Mouse (Mus musculus) stomach, embryonic 14.5 days (tissue): ENCODE results near the gene Ppm1l. TPM values are rescaled to one million over a fixed set of nuclear protein-coding genes. Genes with fewer than 3 reads are reported as not detected.

Source experiments
- ATAC-seq: fragments of 200-750 bp; cut with Nextera tagmentation; 2 replicates; pipeline ENCODE4 v1.8.0; 2017; ENCODE audit warnings: low read depth, moderate TSS enrichment; ENCODE audit not compliant: insufficient number of reproducible peaks, insufficient read depth, low FRiP score
- H3K27ac ChIP-seq: fragments of 300-500 bp; sonication (generic); 2 replicates; pipeline ENCODE4 v1.5.1; 2014; ENCODE audit warnings: mild to moderate bottlenecking, low read length, moderate library complexity, mixed read lengths
- H3K27me3 ChIP-seq: fragments of 300-500 bp; sonication (generic); 2 replicates; pipeline ENCODE4 v1.6.1; 2014; ENCODE audit warnings: low read length, control low read depth, mixed read lengths; ENCODE audit not compliant: control insufficient read depth, insufficient read depth
- H3K36me3 ChIP-seq: fragments of 300-500 bp; sonication (generic); 2 replicates; pipeline ENCODE4 v1.6.1; 2014; ENCODE audit warnings: mild to moderate bottlenecking, control low read depth, low read length, moderate library complexity, mixed read lengths; ENCODE audit not compliant: control insufficient read depth, insufficient read depth
- H3K4me1 ChIP-seq: fragments of 300-500 bp; sonication (generic); 2 replicates; pipeline ENCODE4 v1.6.1; 2014; ENCODE audit warnings: low read length, control low read depth, mixed read lengths; ENCODE audit not compliant: control insufficient read depth, insufficient read depth
- H3K4me2 ChIP-seq: fragments of 300-500 bp; sonication (generic); replicated peaks from 2 replicates; pipeline ENCODE4 v1.6.1; 2014; ENCODE audit warnings: low read depth, low read length, control low read depth
- H3K4me3 ChIP-seq: fragments of 300-500 bp; sonication (generic); 2 replicates; pipeline ENCODE4 v1.5.1; 2014; ENCODE audit warnings: low read depth, low read length, control low read depth
- H3K9ac ChIP-seq: fragments of 300-500 bp; sonication (generic); replicated peaks from 2 replicates; pipeline ENCODE4 v1.6.1; 2014; ENCODE audit warnings: low read depth, mild to moderate bottlenecking, control low read depth, low read length, moderate library complexity, mixed read lengths
- H3K9me3 ChIP-seq: fragments of 300-500 bp; sonication (generic); 2 replicates; pipeline ENCODE4 v1.6.1; 2016; ENCODE audit warnings: low read depth, low read length, control low read depth; ENCODE audit not compliant: control insufficient read depth
- WGBS: fragments of 180-500 bp; shearing (Covaris S2); extraction: QIAGEN DNeasy Blood & Tissue Kit; methylation state at CpG from one replicate; pipeline ENCODE4 v1.1.7; 2014; 5-methylcytosine and 5-hydroxymethylcytosine counted together
- polyA plus RNA-seq: library from polyadenylated mRNA; unstranded; fragments of >200 nt; fragmentation: Nextera tagmentation; extraction: Ambion mirVana; gene quantifications from 2 replicates; pipeline ENCODE4 v1.2.1, GENCODE M21; 2014

The Ppm1l gene
- polyA plus RNA-seq, 1 experiment from 2014 or later = 8.0 TPM

DNA sequence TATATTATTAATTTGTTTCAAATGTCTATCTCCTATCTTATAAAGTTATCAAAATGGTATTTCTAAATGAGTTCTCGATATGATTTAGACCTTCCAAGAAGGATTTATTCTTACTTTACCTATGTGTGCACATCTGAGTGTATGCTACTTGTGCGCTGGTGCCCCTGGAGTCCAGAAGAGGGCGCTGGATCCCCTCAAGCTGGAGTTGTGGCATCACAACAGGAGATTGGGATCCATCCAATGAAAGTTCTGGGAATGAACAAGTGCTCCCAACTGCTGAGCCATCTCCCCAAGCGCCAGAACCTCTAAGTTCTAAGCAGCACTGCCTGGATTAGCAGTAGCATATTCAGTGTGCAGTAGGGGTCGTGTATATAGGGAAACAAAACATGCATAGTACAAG, 78.4 kb downstream of the Ppm1l start:
- Histone ChIP-seq H3K4me2 (no peak overlapping the region), H3K36me3 (no peaks in the 10 kb centered on the region), H3K27me3 (no peaks in the 10 kb centered on the region), H3K4me3 (no peak overlapping the region), H3K9ac (no peak overlapping the region), H3K9me3 (0 out of 2 replicates have a peak, but pooled peaks cover 5% of the 10 kb centered on the region), H3K4me1 (no peaks in the 10 kb centered on the region), H3K27ac (no peak overlapping the region)
- no peak for ATAC-seq
- 83% methylated on average over 5 of the region's 5 CpGs for WGBS

DNA sequence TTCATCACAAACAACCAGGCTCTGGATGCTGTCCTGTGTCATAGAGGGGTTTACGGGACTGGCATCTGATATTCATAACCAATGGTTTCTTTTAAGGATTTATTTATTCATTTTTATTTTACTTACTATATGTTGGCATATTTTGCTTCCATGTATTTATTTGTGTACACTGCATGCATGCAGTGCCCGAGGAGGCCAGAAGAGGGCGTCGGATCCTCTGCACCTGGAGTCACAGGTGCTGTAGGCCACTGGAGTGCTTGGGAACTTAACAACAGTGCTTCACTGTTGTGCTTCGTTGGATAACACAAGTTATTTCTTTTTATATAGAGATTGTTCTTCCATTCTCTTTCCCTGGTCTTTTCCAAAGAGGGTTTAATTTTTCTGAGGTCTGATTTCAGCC, 81.1 kb downstream of the Ppm1l start:
- Histone ChIP-seq H3K9me3 (0 out of 2 replicates have a peak, but pooled peaks cover 5% of the 10 kb centered on the region), H3K4me1 (no peaks in the 10 kb centered on the region), H3K4me2 (no peak overlapping the region), H3K27ac (no peak overlapping the region), H3K4me3 (no peak overlapping the region), H3K27me3 (no peaks in the 10 kb centered on the region), H3K36me3 (no peaks in the 10 kb centered on the region), H3K9ac (no peak overlapping the region)
- WGBS = 71% methylated on average over 5 of the region's 5 CpGs
- no peak for ATAC-seq

DNA sequence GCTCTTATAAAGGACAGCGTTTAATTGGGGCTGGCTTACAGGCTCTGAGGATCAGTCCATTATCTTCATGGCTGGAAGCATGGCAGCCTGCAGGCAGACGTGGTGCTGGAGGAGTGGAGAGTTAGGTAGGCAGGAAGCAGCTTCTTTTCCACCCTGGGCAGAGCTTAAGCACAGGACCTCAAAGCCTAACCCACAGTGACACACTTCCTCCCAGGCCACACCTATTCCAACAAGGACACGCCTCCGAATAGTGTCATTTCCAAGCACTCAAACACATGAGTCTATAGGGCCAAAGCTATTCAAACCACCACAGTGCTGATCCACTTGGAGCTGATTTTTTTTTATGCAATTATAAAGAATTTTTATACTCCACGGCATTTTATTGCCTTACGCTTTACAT, 82.7 kb downstream of the Ppm1l start:
- no peaks in the 10 kb centered on the region for H3K4me1 ChIP-seq
- WGBS = 86% methylated on average over 6 of the region's 6 CpGs
- 0 out of 2 replicates have a peak, but pooled peaks cover 5% of the 10 kb centered on the region for H3K9me3 ChIP-seq
- no peak overlapping the region for H3K9ac ChIP-seq
- H3K36me3 ChIP-seq = no peaks in the 10 kb centered on the region
- no peak overlapping the region for H3K4me2 ChIP-seq
- H3K27ac ChIP-seq = no peak overlapping the region
- no peak overlapping the region for H3K4me3 ChIP-seq
- ATAC-seq = no peak
- no peaks in the 10 kb centered on the region for H3K27me3 ChIP-seq

DNA sequence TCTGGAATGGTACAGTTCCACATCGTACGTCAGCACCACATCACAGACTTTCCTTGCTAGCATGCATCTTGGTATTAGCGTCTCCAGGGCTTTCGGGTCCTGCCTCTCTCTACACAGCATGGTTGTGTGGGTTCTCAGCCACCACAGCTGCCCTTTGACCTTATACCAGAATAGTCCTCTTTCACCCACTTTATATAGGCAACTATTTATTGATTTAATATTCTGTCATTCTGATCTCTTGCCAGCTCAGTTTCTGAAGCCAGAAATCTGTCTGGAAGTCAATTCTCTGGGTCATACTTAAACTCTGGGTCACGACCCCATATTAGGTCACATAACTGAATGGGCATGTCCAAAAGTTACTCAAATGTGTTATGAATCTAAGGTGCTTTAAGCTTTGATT, 86.5 kb downstream of the Ppm1l start:
- 84% methylated on average over 5 of the region's 5 CpGs for WGBS
- no peak overlapping the region for H3K9ac ChIP-seq
- no peak for ATAC-seq

DNA sequence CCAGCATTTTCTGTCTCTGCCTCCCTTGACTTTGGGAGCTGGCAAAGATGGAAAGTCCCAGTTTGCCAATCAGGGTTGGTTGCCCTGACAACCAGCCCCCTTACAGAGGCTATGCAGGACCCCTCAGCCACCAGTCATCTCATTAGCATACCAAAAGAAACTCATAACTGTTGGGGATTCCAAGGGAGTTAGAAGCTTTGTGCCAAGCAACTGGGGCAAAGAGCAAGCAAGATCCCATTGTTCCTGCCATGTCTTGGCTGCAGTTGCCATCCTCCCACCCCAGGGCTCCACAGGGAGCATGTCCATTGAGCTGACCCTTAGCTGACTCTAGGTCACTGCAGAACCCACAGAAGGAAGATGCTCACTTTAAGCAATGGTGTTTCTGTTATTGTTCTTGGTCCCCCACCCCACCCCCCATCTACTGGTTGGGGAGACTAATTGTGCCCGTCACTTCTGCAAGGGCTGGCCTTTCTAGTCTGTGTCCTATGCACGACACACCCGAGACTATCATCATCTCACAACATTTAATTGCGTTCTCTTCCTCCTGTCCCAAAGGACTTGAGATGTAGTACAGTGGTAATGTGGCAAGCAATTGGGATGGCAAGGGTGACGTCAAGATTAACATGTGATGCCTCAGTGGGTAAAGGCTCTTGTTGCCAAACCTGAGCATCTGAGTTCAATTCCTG, 89.7 kb downstream of the Ppm1l start:
- Histone ChIP-seq H3K9me3 (no peaks in the 10 kb centered on the region), H3K4me2 (no peak overlapping the region), H3K9ac (no peak overlapping the region), H3K27ac (no peak overlapping the region), H3K4me1 (no peaks in the 10 kb centered on the region), H3K36me3 (no peaks in the 10 kb centered on the region), H3K4me3 (no peak overlapping the region), H3K27me3 (no peaks in the 10 kb centered on the region)
- ATAC-seq = no peak
- WGBS = 90% methylated on average over 5 of the region's 5 CpGs

More for the DNA sequence above, 86.5 kb downstream of the Ppm1l start:
- Histone ChIP-seq H3K27me3 (no peaks in the 10 kb centered on the region), H3K4me1 (no peaks in the 10 kb centered on the region), H3K36me3 (no peaks in the 10 kb centered on the region), H3K27ac (no peak overlapping the region), H3K9me3 (no peaks in the 10 kb centered on the region), H3K4me2 (no peak overlapping the region), H3K4me3 (no peak overlapping the region)

DNA sequence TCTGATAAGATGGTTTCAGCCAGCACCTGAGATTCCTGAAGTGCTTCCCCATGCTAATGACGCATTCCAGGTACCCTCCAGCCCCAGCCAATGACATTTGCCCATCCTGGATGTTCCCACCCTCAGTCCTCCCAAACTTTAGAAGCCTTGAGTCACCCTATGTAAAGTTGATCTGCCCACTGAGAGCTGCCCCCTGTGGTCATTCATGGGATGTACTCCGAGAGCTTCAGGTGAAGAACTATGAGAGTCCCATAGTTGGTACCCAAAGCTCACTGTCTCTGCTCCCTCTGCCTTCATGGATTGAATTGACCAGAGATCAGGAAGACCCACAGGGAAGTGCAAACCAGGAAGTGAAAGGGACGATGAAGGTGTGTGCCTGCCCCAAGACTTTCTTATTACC, 91.4 kb downstream of the Ppm1l start:
- no peak overlapping the region for H3K4me3 ChIP-seq
- H3K9ac ChIP-seq = no peak overlapping the region
- H3K4me2 ChIP-seq = no peak overlapping the region
- WGBS = 84% methylated on average over 3 of the region's 3 CpGs
- H3K27ac ChIP-seq = no peak overlapping the region
- no peaks in the 10 kb centered on the region for H3K4me1 ChIP-seq
- ATAC-seq = no peak
- no peaks in the 10 kb centered on the region for H3K27me3 ChIP-seq
- H3K36me3 ChIP-seq = no peaks in the 10 kb centered on the region
- H3K9me3 ChIP-seq = no peaks in the 10 kb centered on the region

DNA sequence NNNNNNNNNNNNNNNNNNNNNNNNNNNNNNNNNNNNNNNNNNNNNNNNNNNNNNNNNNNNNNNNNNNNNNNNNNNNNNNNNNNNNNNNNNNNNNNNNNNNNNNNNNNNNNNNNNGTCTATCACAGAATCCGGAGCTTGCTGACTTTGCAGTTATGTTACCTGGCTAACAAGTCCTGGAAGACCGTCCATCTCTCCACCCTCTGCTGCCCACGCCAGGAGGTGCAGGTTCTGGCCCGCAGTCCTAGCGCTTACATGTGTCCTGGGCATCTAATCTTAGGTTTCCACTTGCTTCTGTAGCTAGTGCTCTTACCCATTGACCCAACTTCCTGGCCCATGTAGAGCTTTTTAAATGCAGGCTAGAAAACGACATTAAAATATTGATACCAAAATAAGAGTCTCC, 99.5 kb downstream of the Ppm1l start:
- WGBS = 80% methylated on average over 6 of the region's 6 CpGs
- Histone ChIP-seq H3K27ac (no peak overlapping the region), H3K4me2 (no peak overlapping the region), H3K9me3 (no peaks in the 10 kb centered on the region), H3K27me3 (no peaks in the 10 kb centered on the region), H3K36me3 (no peaks in the 10 kb centered on the region), H3K9ac (no peak overlapping the region), H3K4me3 (no peak overlapping the region), H3K4me1 (no peaks in the 10 kb centered on the region)
- ATAC-seq = no peak

DNA sequence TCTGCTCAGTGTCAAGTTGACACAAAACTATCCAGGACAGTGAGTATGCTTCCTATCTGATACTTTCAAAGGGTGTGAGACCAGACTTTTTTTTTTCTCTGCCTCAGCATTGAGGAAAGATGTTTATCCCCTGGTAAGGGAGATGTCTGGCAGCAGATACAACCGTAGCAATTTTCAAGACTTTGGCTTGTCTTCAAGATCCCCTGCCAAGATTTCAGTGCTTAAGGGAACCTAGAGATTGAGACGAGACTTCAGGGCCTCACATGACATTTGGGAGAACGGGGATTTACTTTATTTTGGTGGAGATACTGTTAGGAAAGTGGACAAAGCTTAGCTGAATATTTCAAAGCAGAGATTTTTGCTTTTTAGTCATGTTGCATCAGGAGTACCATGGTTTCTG, 106.1 kb downstream of the Ppm1l start:
- WGBS = 55% methylated on average over 3 of the region's 3 CpGs
- no peaks in the 10 kb centered on the region for H3K4me1 ChIP-seq
- H3K27me3 ChIP-seq = no peaks in the 10 kb centered on the region
- H3K27ac ChIP-seq = no peak overlapping the region
- H3K36me3 ChIP-seq = no peaks in the 10 kb centered on the region
- H3K9me3 ChIP-seq = no peaks in the 10 kb centered on the region
- H3K4me3 ChIP-seq = no peak overlapping the region
- no peak overlapping the region for H3K4me2 ChIP-seq
- no peak overlapping the region for H3K9ac ChIP-seq
- no peak for ATAC-seq

DNA sequence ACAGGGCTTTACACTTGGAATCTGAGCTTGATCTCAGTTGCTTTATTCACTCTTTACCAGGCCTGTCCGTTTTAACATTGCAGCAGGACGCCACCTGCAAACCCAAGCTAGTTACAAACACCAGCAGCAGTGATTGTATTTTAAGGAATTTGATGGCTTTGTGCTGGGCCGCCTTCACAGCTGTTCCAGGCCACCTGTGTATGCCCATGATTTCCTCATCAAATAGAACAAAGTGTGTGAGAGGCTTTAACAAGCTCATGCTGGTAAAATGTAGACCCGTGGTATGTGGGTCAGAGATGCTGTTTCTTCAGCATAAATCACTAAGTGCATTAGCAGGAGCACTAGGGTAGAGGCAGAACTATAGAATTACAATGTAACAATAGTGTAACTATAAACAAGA, 106.7 kb downstream of the Ppm1l start:
- Histone ChIP-seq H3K4me1 (no peaks in the 10 kb centered on the region), H3K27ac (no peak overlapping the region), H3K27me3 (no peaks in the 10 kb centered on the region), H3K9me3 (no peaks in the 10 kb centered on the region), H3K4me2 (no peak overlapping the region), H3K4me3 (no peak overlapping the region), H3K9ac (no peak overlapping the region), H3K36me3 (no peaks in the 10 kb centered on the region)
- no peak for ATAC-seq
- WGBS = 31% methylated on average over 4 of the region's 4 CpGs
